Mouse (Mus musculus) kidney, postnatal 10 days (tissue): Measurements from ENCODE around the gene Polr2e.
A peak's percentile ranks its signal among the peaks of the same experiment; 100 is the strongest.
"Not testable (repeated sequence)": the region's sequence is repeated elsewhere in the genome, so short reads cannot be mapped to it uniquely, and the experiment has no call there.

Experiments
- DNase-seq: peaks from one replicate; pipeline ENCODE4 v3.0.0; 2021; ENCODE audit warnings: mixed read lengths

The Polr2e gene

GRCm38 (mm10) chr10:80056976-80057682 lies 17.5 kb upstream of the Polr2e start:
- no peak for DNase-seq

GRCm38 (mm10) chr10:80056506-80056905 lies 16.9 kb upstream of the Polr2e start:
- no peak for DNase-seq

GRCm38 (mm10) chr10:80055891-80056290 lies 16.3 kb upstream of the Polr2e start:
- DNase-seq: no peak

- DNase-seq: no peak
Observed at GRCm38 (mm10) chr10:80055364-80055763, 15.8 kb upstream of the Polr2e start.

GRCm38 (mm10) chr10:80054911-80055310 lies 15.3 kb upstream of the Polr2e start:
- not testable (repeated sequence) for DNase-seq

GRCm38 (mm10) chr10:80053831-80054815 lies 14.5 kb upstream of the Polr2e start:
- peak; percentile 89 for DNase-seq

- peak; percentile 100 for DNase-seq
Observed at GRCm38 (mm10) chr10:80053259-80053780, 13.7 kb upstream of the Polr2e start.

- DNase-seq: no peak
Observed at GRCm38 (mm10) chr10:80052374-80052764, 12.8 kb upstream of the Polr2e start.

GRCm38 (mm10) chr10:80051618-80052373 lies 12.2 kb upstream of the Polr2e start:
- DNase-seq: peak; percentile 87

GRCm38 (mm10) chr10:80050885-80051617 lies 11.5 kb upstream of the Polr2e start:
- DNase-seq: no peak

- no peak for DNase-seq
Observed at GRCm38 (mm10) chr10:80050244-80050643, 10.6 kb upstream of the Polr2e start.

GRCm38 (mm10) chr10:80048834-80049233 lies 9.2 kb upstream of the Polr2e start:
- DNase-seq: no peak

- DNase-seq: no peak
Observed at GRCm38 (mm10) chr10:80048396-80048795, 8.8 kb upstream of the Polr2e start.

GRCm38 (mm10) chr10:80047041-80047565 lies 7.5 kb upstream of the Polr2e start, which contains the start of gene Gpx4:
Gene Gpx4, plus strand, starts transcription at chr10:80047166.
- no peak for DNase-seq

GRCm38 (mm10) chr10:80045766-80046165 lies 6.2 kb upstream of the Polr2e start:
- DNase-seq: no peak

GRCm38 (mm10) chr10:80045364-80045763 lies 5.8 kb upstream of the Polr2e start:
- DNase-seq: not testable (repeated sequence)

GRCm38 (mm10) chr10:80044087-80044486 lies 4.5 kb upstream of the Polr2e start:
- DNase-seq: no peak

- not testable (repeated sequence) for DNase-seq
Observed at GRCm38 (mm10) chr10:80041409-80042060, 1.9 kb upstream of the Polr2e start.

- no peak for DNase-seq
Observed at GRCm38 (mm10) chr10:80036832-80037231, 2.8 kb downstream of the Polr2e start.

- no peak for DNase-seq
Observed at GRCm38 (mm10) chr10:80035686-80036085, 3.9 kb downstream of the Polr2e start.

GRCm38 (mm10) chr10:80035148-80035547 lies 4.4 kb downstream of the Polr2e start:
- DNase-seq: no peak
